Comparison of ENCODE assay signal across 8 mouse cellular contexts in genomic region chr2:69884581-69884980, GRCm38 (mm10). TPM values are rescaled to one million over a fixed set of nuclear protein-coding genes. Genes with fewer than 3 reads are reported as not detected.
A peak's percentile ranks its signal among the peaks of the same experiment; 100 is the strongest.
DNase-seq lines count a peak whose midpoint lies in the region; ATAC-seq and TF ChIP-seq lines count a peak whose summit lies in the region.

No protein-coding gene starts in this region.

- peak overlapping the region; percentile 78 for H3K4me2 ChIP-seq in kidney, embryonic 15.5 days
- peak overlapping the region; percentile 83 for H3K4me2 ChIP-seq in hindbrain, postnatal 0 days (ENCODE audit: low read depth, low read length)
- H3K4me2 ChIP-seq in midbrain, postnatal 0 days (ENCODE audit: low read depth, low read length, poor library complexity, severe bottlenecking), result peak overlapping the region; percentile 62

- H3K9me3 ChIP-seq in kidney, embryonic 15.5 days (replicated peaks), result no peaks in the 10 kb centered on the region
- H3K9me3 ChIP-seq in hindbrain, postnatal 0 days (ENCODE audit: low read length), result no peaks in the 10 kb centered on the region
- no peaks in the 10 kb centered on the region for H3K9me3 ChIP-seq in midbrain, postnatal 0 days (ENCODE audit: low read length)

- no peaks in the 10 kb centered on the region for H3K27me3 ChIP-seq in kidney, embryonic 15.5 days
- H3K27me3 ChIP-seq in hindbrain, postnatal 0 days (ENCODE audit: insufficient read depth, low read length), result no peaks in the 10 kb centered on the region
- H3K27me3 ChIP-seq in midbrain, postnatal 0 days (ENCODE audit: insufficient read depth, low read length), result no peaks in the 10 kb centered on the region

- peak overlapping the region; percentile 75; the same call in 1 of the 2 replicates for H3K27ac ChIP-seq in kidney, embryonic 15.5 days
- H3K27ac ChIP-seq in hindbrain, postnatal 0 days, result no peak overlapping the region
- no peak overlapping the region for H3K27ac ChIP-seq in midbrain, postnatal 0 days (ENCODE audit: low read depth, low read length)

- peak overlapping the region; percentile 63 for H3K4me3 ChIP-seq in kidney, embryonic 15.5 days (replicated peaks)
- peak overlapping the region; percentile 63 for H3K4me3 ChIP-seq in hindbrain, postnatal 0 days (ENCODE audit: low read length)
- H3K4me3 ChIP-seq in midbrain, postnatal 0 days (ENCODE audit: low read depth, low read length), result peak overlapping the region; percentile 52

- H3K9ac ChIP-seq in kidney, embryonic 15.5 days, result peak overlapping the region; percentile 67; the same call in 1 of the 2 replicates
- H3K9ac ChIP-seq in hindbrain, postnatal 0 days (replicated peaks; ENCODE audit: low read length), result peak overlapping the region; percentile 70; the same call in 1 of the 2 replicates
- H3K9ac ChIP-seq in midbrain, postnatal 0 days (replicated peaks; ENCODE audit: low read length, poor library complexity, severe bottlenecking), result no peak overlapping the region

- TF ChIP-seq CTCF in hindbrain, postnatal 0 days (IDR thresholded peaks at IDR 0.05; ENCODE audit: low read depth), result no peak
- no peak for TF ChIP-seq CTCF in midbrain, postnatal 0 days (IDR thresholded peaks at IDR 0.05)

- peaks cover 9% of the 10 kb centered on the region; the same call in 1 of the 2 replicates for H3K36me3 ChIP-seq in kidney, embryonic 15.5 days
- H3K36me3 ChIP-seq in hindbrain, postnatal 0 days (ENCODE audit: insufficient read depth, low read length), result no peaks in the 10 kb centered on the region
- no peaks in the 10 kb centered on the region for H3K36me3 ChIP-seq in midbrain, postnatal 0 days (ENCODE audit: insufficient read depth, low read length)

- no peak for DNase-seq in kidney, adult 8-10 months
- peak; percentile 29 for DNase-seq in c-Kit-positive CD71-positive TER-119-negative erythroid progenitor cells, embryonic 14.5 days (ENCODE audit: low read depth)
- no peak for DNase-seq in hindbrain, postnatal 0 days (ENCODE audit: low spot score)
- no peak for DNase-seq in midbrain, postnatal 0 days (ENCODE audit: low spot score)
- DNase-seq in urinary bladder, adult 2 months (ENCODE audit: low spot score), result no peak
- no peak for DNase-seq in frontal cortex, postnatal 14 days (ENCODE audit: low spot score in 2 of 2)

- no peak for ATAC-seq in kidney, embryonic 15.5 days (replicated peaks; ENCODE audit: low FRiP score)
- ATAC-seq in hindbrain, postnatal 0 days, result no peak
- ATAC-seq in midbrain, postnatal 0 days (ENCODE audit: low FRiP score), result no peak
- no peak for ATAC-seq in activated CD4-positive, CD25-positive, alpha-beta regulatory T cell, adult 4 months

- H3K4me1 ChIP-seq in kidney, embryonic 15.5 days, result 0 out of 2 replicates have a peak, but pooled peaks cover 6% of the 10 kb centered on the region
- H3K4me1 ChIP-seq in hindbrain, postnatal 0 days (ENCODE audit: insufficient read depth, low read length), result no peaks in the 10 kb centered on the region
- H3K4me1 ChIP-seq in midbrain, postnatal 0 days (ENCODE audit: insufficient read depth, low read length), result no peaks in the 10 kb centered on the region

- 53% methylated on average over 6 of the region's 6 CpGs for WGBS in kidney, embryonic 15.5 days
- 60% methylated on average over 6 of the region's 6 CpGs for WGBS in hindbrain, postnatal 0 days
- WGBS in midbrain, postnatal 0 days, result 65% methylated on average over 6 of the region's 6 CpGs

RNA-seq across cellular contexts. Expression of gene Mettl5, which starts 0.8 kb away (rescaled TPM):
- polyA plus RNA-seq in kidney, embryonic 15.5 days (2015; fragmentation: Nextera tagmentation; extraction: Ambion mirVana), result 42.9 and 43.4 TPM in 2 replicates
- 10.9 and 14.1 TPM in 2 replicates for total RNA-seq in hindbrain, postnatal 0 days (2014; rRNA removed)
- polyA plus RNA-seq in hindbrain, postnatal 0 days (2015; fragmentation: Nextera tagmentation; extraction: Ambion mirVana), result 39.4 TPM in 2 replicates
- total RNA-seq in midbrain, postnatal 0 days (2014; rRNA removed), result 8.6 and 10.2 TPM in 2 replicates
- polyA plus RNA-seq in midbrain, postnatal 0 days (2015; fragmentation: Nextera tagmentation; extraction: Ambion mirVana), result 30.4 and 34.1 TPM in 2 replicates
- polyA plus RNA-seq in activated CD4-positive, CD25-positive, alpha-beta regulatory T cell, adult 4 months (2017; shearing (Covaris generic)), result 10 to 100 TPM; 57.9 to 63.0 TPM
- polyA plus RNA-seq in urinary bladder, adult 2 months (2012; rRNA removed), result 17.2 and 17.5 TPM in 2 replicates

RNA-seq across cellular contexts. Expression of gene Ubr3, which starts 12.5 kb away (rescaled TPM):
- polyA plus RNA-seq in kidney, embryonic 15.5 days (2015; fragmentation: Nextera tagmentation; extraction: Ambion mirVana), result 14.3 and 15.5 TPM in 2 replicates
- total RNA-seq in hindbrain, postnatal 0 days (2014; rRNA removed), result 32.5 and 35.1 TPM in 2 replicates
- polyA plus RNA-seq in hindbrain, postnatal 0 days (2015; fragmentation: Nextera tagmentation; extraction: Ambion mirVana), result 15.3 and 17.5 TPM in 2 replicates
- total RNA-seq in midbrain, postnatal 0 days (2014; rRNA removed), result 37.9 and 62.1 TPM in 2 replicates
- 15.4 and 20.9 TPM in 2 replicates for polyA plus RNA-seq in midbrain, postnatal 0 days (2015; fragmentation: Nextera tagmentation; extraction: Ambion mirVana)
- 10 to 100 TPM; 13.1 to 16.7 TPM for polyA plus RNA-seq in activated CD4-positive, CD25-positive, alpha-beta regulatory T cell, adult 4 months (2017; shearing (Covaris generic))
- polyA plus RNA-seq in urinary bladder, adult 2 months (2012; rRNA removed), result 34.6 and 37.0 TPM in 2 replicates

RNA-seq across cellular contexts. Expression of gene Ssb, which starts 23.2 kb away (rescaled TPM):
- 356 and 389 TPM in 2 replicates for polyA plus RNA-seq in kidney, embryonic 15.5 days (2015; fragmentation: Nextera tagmentation; extraction: Ambion mirVana)
- total RNA-seq in hindbrain, postnatal 0 days (2014; rRNA removed), result 32.2 and 49.2 TPM in 2 replicates
- polyA plus RNA-seq in hindbrain, postnatal 0 days (2015; fragmentation: Nextera tagmentation; extraction: Ambion mirVana), result 288 and 322 TPM in 2 replicates
- total RNA-seq in midbrain, postnatal 0 days (2014; rRNA removed), result 51.3 and 64.1 TPM in 2 replicates
- 260 and 285 TPM in 2 replicates for polyA plus RNA-seq in midbrain, postnatal 0 days (2015; fragmentation: Nextera tagmentation; extraction: Ambion mirVana)
- 100 to 1,000 TPM; 313 to 322 TPM for polyA plus RNA-seq in activated CD4-positive, CD25-positive, alpha-beta regulatory T cell, adult 4 months (2017; shearing (Covaris generic))
- 103 and 105 TPM in 2 replicates for polyA plus RNA-seq in urinary bladder, adult 2 months (2012; rRNA removed)
